Mouse (Mus musculus) spleen, adult 18-20 months (tissue): Measurements from ENCODE around the gene Pcnx3.

ENCODE experiments used
- DNase-seq, 2 experiments: peaks; one replicate each; pipeline ENCODE4 v3.0.0; 2022; ENCODE audit warnings: mixed read lengths in 2 of 2

The Pcnx3 gene

GRCm38 (mm10) chr19:5688200-5689087, at the start of gene Pcnx3, which contains the start of gene Map3k11:
Pcnx3 (minus strand) TSS chr19:5688908.
Map3k11 (plus strand) TSS chr19:5688742.
- peak; percentile 89 to 94 for DNase-seq

- no peak for DNase-seq
These were observed 45.6 kb upstream of the Pcnx3 start for GRCm38 (mm10) chr19:5734325-5734724.

GRCm38 (mm10) chr19:5731264-5731978, 42.7 kb upstream of the Pcnx3 start:
- DNase-seq, result peak; percentile 85 to 89

- peak in 1 of 2 experiments; percentile 22 for DNase-seq
These were observed 41.8 kb upstream of the Pcnx3 start for GRCm38 (mm10) chr19:5730314-5731186.

GRCm38 (mm10) chr19:5729444-5729815, 40.7 kb upstream of the Pcnx3 start, which contains the start of gene Fam89b:
Fam89b (minus strand) TSS chr19:5729653.
- DNase-seq, result peak; percentile 79 to 93

- DNase-seq, result no peak
These were observed 40.1 kb upstream of the Pcnx3 start for GRCm38 (mm10) chr19:5728631-5729443.

GRCm38 (mm10) chr19:5727701-5728100, 39.0 kb upstream of the Pcnx3 start:
- DNase-seq, result peak; percentile 77 to 92

- DNase-seq, result peak in 1 of 2 experiments; percentile 37
These were observed 38.4 kb upstream of the Pcnx3 start for GRCm38 (mm10) chr19:5726961-5727578.

- peak; percentile 69 to 82 for DNase-seq
These were observed 37.2 kb upstream of the Pcnx3 start, which contains the start of gene Ehbp1l1 for GRCm38 (mm10) chr19:5725767-5726515. Ehbp1l1 (minus strand) TSS chr19:5726317.

GRCm38 (mm10) chr19:5725029-5725707, 36.5 kb upstream of the Pcnx3 start:
- DNase-seq, result peak in 1 of 2 experiments; percentile 25

- DNase-seq, result peak; percentile 58 to 63
These were observed 35.8 kb upstream of the Pcnx3 start for GRCm38 (mm10) chr19:5724549-5724941.

- DNase-seq, result no peak
These were observed 35.3 kb upstream of the Pcnx3 start for GRCm38 (mm10) chr19:5723934-5724548.

- no peak for DNase-seq
These were observed 34.2 kb upstream of the Pcnx3 start for GRCm38 (mm10) chr19:5722848-5723425.

- no peak for DNase-seq
These were observed 32.5 kb upstream of the Pcnx3 start for GRCm38 (mm10) chr19:5721233-5721632.

GRCm38 (mm10) chr19:5716955-5717354, 28.2 kb upstream of the Pcnx3 start:
- DNase-seq, result no peak

- DNase-seq, result no peak
These were observed 27.3 kb upstream of the Pcnx3 start for GRCm38 (mm10) chr19:5715793-5716688.

- no peak for DNase-seq
These were observed 25.0 kb upstream of the Pcnx3 start for GRCm38 (mm10) chr19:5713730-5714129.

GRCm38 (mm10) chr19:5713255-5713654, 24.5 kb upstream of the Pcnx3 start:
- DNase-seq, result no peak
